Mouse (Mus musculus): ENCODE measurements at regions not wholly inside any gene's neighbourhood (a gene's known extent, or its start where the extent isn't known, plus 50 kb on each side); places are given as distances from the start of the nearest gene placed in this dataset.

DNA sequence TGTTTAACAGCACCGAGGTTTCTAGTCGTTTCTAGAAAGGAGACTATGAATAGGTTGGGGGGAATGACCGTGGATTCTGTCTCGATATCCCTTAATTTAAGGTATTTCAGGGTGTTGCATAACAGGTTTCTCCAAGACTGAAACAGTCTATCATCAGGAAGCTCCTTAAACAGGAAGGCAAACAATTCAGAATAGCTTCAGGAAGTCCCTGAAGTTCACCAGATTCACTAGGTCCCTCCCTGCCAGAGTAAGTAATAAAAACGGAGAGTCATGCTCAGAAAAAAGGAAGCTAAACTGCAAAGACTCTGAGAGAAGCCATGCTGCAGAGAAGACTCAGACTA lies 339.9 kb downstream of the Foxo1 start:
- no peak for DNase-seq (ENCODE audit: low spot score in 2 of 2)

DNA sequence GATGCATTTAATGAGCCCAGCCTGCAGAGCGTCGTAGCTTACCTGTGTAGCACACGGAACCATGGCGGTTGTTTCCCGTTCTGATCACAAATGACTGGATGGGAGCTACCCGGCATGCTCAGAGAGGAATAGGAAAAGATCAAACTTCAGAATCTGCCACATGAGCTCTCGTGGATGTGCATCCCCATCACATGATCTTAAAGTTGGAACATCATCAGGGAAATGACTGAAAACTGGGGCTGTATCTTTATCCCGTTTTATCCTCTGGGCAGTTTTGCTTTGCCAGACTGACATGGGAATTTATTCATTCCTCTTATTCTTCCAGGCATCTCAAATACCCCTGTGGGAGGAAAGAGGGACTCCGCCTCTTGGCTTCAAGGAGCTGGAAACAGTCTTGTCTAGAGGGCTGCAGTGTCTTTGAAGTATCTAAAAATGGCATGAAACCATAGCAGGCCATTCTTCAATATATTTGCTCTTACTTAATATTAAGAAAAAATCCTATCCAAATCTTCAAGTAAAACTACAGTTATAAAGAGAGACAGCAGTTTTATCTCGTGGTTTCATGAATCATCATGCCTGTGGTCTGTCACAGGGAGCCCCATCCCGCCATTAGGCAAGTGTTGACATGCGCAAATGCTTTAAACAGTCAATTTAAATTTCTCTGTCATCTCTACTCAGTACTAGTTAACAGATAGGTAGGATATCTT lies 339.4 kb downstream of the Foxo1 start:
- no peak for DNase-seq (ENCODE audit: low spot score in 2 of 2)

DNA sequence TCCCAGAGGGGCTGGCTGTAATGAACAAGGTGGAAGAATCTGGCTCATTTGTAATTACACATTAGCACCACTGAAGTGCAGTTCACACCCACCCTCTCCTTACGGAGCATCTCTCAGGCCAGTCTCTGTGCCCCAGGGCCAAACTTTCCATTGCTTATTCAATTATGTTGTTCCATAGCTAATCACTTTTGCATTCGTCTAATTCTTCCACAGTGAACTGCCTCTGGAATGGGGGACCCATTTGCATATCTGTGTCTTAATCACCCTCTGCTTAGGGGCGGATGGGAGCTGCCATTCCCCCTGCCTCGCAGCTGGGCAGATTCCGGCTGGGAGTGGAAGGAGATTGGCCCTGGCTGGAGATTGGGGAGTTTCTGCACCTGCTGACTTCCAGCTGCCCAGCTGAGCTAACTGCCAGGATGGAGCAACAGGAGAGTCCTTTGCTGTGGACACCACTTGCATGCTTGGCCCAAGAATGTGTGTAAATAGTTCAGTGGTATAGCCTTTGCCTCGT lies 337.2 kb downstream of the Foxo1 start:
- DNase-seq (ENCODE audit: low spot score in 2 of 2): no peak

DNA sequence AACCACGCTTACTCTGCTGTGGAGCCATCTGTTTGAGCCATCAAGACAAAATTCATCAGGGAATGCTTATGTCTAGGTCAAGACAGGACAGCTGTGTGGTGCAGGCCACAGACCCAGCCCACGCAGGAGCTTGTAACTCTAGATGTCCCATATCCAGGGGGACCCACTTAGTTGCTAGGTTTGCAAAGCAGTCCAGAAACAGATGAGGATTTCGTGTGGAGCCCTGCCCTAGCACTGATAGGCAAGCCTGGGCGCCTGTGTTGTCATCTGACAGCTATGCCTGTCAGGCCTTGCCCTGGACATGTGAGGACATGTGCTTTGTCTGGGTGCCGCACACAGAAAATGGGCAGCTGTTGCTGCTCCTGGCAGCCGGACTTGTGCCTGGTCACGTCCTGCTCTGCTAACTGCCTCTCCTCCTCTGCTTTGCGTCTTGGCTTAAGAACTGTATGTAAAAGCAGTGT lies 335.1 kb downstream of the Foxo1 start:
- no peak for DNase-seq (ENCODE audit: low spot score in 2 of 2)

DNA sequence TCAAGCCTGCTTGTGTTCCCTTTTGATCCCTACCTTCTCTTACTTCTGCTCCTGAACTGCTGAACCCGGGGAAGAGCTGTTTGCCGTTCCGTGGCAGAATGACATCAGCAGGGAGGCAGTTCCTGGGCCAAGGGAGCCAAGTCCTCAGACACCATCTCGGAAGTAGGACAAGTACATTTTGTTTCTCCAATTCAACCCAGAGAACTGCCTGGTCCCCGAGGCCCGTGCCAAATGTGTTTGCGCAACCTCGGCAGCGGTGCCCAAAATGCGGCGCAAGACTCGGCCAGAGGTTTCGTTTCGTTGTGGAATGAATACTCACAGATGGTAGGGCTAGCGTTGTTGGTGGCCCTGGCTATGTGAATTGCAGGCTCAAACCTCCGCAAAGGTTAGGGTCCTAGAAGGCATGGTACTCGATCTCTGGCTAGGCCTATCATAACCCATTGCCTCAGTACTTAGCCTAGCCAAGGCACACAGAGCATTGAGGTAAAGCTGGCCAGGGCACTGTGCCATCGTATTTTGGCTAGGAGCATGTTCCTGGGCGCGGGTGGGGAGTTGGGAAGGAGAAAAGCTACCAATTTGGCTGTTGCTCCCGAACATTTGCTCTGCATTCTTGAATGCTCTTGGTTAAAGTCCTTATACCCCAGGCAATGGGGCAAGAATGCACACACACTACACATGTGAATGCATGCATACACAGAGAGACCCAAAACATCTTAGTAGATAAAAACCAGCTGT lies 333.0 kb downstream of the Foxo1 start:
- peak; percentile 72 to 86 for DNase-seq (ENCODE audit: low spot score in 2 of 2)

DNA sequence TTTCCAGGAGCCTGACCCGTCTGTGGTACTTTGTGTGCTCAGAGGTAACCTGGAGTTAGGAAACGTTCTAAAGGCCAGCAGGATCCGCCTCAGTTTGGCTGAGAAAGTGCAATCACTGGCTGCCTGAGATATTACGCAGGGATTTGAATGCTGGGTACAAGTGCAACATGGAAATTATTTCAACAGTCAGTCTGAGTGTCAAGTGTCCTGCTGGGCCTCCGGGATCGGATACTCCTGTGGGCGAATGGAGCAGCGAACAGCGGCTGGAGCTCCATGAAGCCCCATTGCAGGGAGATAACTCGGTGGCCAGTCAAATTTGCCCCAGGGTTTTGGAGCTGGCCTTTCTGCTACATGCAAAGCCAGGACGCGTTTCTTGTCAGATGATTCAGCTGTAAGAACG lies 332.4 kb downstream of the Foxo1 start:
- DNase-seq (ENCODE audit: low spot score in 2 of 2): no peak

DNA sequence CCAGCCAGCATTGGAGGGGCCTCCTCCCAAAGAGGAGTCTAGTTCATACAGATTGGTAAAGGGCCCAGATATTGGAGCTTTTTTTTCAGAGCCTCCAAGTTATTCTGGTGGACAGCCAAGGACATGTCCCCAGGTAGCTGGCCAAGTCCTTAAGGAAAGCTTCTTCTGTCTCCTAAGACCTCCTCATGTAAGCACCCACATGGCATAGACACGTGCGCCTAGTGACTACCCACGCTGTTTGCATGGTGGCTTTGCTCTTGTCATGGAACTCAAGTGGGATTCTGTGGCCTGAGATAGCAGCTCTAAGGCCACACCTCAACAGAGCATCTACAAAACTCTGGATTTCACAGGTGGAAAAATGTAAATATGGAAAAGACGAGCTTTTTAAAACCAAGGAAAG lies 332.0 kb downstream of the Foxo1 start:
- no peak for DNase-seq (ENCODE audit: low spot score in 2 of 2)

DNA sequence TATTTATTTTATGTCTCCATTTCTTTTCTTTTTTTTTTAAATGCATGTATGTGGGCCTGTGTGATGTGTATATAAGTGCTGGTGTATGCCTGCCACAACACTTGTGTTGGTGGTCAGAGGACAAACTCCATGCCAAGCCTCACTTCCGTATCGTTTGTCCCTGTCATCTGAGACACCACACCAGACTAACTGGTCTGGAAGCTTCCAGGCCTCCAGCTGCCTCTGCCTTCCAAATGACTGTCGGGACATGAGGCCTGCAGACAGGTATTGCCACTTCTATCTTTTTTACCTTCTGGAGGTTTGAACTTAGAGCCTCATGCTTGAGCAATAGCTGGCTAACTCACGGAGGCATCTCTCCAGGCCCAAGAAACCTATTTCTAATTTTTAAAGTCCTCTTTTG lies 318.3 kb downstream of the Foxo1 start:
- no peak for DNase-seq (ENCODE audit: low spot score in 2 of 2)

DNA sequence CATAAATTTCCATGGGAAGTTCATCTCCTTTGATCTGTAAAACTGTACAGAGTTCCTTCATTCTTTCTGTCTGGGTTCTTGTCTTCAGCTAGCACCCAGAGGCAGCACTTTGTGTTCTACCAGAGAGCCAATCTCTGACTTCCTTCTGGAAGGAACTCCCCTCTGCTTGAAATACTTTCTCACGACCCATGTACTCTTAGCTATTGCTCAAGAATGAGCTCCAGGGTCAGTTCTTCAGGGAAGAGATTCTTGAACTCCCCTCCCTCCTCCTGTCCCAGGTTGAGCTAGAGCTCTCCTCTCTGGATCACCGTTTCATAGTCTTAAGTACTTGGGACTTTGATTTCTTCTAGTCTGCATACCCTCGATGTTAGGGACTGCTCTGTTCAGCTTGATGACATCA lies 311.8 kb downstream of the Foxo1 start:
- DNase-seq (ENCODE audit: low spot score in 2 of 2): no peak

DNA sequence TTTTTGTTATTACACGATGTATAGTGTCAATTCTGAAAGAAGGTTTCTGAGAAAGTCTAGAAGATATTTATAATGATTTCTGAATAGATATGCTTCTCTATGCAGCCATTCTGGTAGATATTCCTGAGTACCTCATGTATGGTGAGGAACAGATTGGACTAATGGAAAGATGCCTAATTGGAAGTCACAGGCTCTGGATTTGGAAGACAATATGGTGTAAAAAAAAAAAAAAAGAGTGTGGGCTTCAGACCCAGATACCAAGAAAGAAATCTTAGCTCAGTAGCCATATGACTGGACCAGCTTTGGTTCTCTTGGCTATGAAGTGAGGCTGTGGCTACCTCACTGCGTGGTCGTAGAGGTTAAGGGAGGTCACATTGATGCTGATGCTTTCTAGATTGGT lies 311.0 kb downstream of the Foxo1 start:
- peak in 1 of 2 experiments; percentile 59 for DNase-seq (ENCODE audit: low spot score in 2 of 2)

DNA sequence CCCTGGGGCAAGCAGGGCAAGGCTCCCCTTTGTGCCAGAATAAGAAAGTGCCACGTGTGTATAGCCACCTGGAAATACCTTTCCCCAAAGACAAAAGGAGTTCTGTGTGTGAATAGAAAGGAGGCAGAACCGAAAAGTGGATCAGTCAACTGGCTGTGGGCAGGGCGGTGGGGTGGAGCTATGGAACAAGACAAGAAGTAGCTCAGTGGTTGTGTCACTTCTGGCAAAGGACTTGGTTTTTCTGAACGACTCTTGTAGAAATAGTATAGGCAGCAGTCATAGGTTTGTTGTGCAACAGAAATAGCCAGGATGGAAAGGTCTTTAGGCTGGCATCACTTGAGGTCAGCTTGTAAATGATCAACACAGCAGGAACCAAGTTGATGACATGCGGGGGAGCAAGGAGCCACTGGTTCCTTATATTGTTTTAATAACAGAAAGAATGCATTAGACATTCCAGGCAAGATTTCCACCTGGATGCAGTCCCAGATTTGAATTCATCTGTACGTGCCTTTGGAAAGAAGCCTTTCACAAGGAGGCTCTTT lies 308.6 kb downstream of the Foxo1 start:
- no peak for DNase-seq (ENCODE audit: low spot score in 2 of 2)

DNA sequence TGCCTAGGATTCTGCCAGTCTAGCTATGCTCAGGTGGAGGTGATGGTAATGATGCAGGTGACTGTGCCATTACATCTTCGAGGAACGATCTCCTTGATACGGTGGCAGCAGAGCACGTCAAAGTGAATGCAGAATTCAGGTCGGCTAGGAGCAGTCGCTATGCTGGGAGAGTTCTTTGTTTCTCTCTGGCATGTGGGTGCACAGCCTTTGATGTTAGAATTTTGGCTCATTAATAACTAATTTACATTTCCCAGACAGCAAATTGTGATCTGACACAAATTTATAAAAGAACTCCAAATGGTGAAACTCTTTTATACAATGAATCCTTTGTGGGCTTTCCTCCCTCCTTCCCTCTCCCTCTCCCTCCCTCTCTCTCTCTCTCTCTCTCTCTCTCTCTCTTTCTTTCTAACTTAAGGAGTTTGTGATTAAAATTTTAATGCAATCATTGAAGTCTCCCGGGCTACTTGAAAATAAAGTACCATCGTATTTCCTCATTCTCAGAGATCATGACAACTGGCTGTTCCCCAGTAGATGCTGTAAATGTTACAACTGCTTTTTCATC lies 307.2 kb downstream of the Foxo1 start:
- DNase-seq (ENCODE audit: low spot score in 2 of 2): peak; percentile 17 to 55

DNA sequence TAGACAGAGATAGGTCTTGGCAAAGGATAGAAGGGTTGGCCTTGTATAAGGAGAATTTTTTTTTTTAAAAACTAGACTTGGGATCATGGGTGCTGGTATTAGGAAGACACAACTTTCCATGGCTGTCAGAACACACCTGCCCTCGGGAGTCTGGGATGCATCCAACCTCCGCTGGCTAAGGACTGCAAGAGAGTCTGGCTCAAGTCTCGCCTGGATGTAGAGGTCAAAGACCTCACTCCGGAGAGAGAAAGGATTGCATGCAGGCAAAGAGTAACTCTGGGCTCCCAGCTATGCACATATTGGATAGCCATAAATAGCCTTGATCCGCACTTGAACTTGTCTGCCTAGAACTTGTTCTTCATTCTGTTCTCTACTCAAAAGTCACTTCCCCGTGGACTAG lies 306.2 kb downstream of the Foxo1 start:
- no peak for DNase-seq (ENCODE audit: low spot score in 2 of 2)

DNA sequence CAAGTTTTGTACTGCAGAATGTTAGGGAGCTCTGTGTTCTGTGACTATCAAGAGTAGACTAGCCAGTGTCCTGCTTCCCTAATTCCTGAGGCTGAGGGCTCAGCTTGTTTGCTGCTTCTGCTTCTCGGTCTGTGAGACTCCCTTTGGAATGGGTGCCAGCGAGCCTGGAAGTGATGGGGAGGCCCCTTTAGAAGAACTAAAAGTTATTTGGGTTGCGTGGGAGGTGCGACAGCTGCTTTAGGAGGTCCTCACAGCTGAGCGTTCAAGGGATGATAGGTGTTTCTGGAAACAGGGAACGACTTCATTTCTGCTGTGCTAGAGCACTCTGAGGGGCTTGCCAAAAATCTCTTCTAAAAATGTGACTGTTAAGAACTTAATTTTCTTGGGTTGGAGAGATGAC lies 305.7 kb downstream of the Foxo1 start:
- peak in 1 of 2 experiments; percentile 43 for DNase-seq (ENCODE audit: low spot score in 2 of 2)

DNA sequence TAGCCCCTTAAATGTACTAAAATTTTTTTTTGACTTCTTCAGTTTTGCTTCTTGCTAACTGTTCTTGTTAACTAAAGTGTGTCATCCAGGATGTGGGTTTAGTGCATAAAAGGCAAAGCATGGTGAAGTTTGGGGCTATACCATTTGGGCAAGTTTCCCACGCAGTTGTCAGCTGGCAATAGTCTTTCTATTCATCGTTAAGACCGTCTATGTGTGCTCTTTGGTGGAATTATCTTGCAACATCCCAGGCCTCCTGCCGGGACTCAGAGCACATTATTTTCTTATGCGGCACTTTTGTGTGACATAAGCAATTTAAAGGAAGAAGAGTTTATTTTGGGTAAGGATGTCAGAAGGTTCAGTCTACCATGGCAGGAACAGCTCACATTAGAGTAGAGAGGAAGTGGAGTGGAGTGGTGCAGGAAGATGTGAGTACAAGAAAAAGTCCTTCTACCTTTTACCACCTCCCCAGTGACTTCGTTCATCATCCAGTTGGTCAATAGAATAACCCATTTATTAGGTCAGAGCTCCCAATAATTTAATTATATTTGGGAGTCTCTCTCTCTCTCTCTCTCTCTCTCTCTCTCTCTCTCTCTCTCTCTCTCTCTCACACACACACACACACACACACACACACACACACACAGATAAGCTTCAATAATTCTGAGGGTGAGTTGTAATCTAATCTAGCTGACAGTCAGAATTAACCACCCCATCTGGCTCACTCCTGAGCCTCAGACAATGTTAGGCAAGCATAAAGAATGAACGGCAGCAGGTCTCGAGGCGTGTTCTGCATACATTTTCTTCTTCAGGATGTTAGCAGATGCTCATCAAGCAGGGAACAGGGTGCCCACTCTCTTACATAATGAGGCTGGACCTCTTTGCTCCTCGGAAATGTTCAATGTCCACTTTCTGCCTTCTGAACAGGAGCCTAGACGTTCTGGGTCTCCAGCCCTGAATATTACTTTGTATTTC lies 304.7 kb downstream of the Foxo1 start:
- DNase-seq (ENCODE audit: low spot score in 2 of 2): no peak

DNA sequence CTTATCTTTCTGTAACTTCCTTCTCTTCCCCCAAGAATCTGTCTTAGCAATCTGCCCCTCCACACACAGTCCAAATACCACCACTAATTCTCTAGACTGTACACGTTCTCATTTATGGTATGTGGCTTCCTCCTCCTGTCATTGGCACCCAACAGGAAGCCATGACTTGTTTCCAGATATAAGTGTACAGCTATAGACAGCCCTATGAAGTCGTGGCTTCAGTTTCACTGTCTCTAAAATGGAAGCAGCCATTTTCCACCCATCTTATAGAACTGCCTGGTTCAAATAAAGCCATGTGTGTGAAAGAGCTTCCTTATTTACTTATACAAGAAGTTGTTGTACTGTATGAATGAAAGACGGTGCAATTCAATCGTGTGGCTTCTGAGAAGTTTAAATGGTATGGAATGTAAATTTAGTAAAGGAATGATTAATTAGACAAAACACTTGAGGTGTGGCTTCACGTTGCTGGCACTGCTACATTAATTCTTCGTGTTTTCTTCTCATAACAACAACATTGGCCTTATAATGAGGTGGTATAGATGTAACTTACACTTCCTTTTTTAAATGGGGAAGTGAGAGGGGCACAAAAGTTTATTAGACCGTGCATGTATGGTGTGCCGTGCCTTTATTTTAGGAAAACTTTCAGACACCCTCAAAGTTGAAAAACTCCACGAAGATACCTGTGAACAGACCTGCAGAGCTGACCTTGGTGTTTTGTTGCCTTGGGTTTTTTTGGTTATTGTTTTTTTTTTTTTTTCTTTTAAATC lies 299.7 kb downstream of the Foxo1 start:
- no peak for DNase-seq (ENCODE audit: low spot score in 2 of 2)

DNA sequence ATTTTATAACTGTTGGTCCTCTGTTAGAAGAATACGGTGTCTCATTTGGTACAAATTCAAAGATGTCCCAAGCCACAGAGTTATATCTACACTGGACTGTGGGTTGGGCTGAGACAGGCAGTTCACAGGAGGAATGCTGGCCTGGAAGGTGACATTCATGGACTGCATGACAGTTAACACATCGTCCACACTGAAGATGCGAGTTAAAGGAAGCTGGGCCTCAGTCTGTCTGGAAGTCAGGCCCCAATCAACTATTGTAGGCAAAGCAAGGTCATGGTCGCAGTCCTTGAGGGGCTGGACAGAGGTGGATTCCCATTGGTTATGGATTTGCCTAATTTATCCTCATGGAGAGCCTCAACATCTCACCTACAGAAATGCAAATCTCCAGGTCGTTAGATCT lies 295.5 kb downstream of the Foxo1 start:
- no peak for DNase-seq (ENCODE audit: low spot score in 2 of 2)

DNA sequence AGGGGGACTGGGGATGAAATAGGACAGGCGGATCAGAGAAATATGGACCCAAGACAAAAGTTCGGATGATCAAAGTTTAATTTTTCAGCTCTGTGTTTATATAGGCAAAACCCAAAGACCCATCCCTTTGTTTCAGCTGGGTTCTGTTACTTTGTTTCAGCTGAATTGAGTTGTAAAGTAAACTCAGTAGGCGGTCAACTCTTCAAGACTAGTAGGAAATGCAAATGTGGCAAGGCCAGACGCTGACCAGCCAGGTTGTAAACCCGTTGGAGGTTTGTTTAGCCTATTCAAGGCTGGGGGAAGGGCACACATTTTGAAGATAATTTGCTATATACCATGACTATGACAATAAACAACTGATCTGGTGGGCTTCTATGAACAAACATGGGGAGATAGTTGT lies 294.7 kb downstream of the Foxo1 start:
- no peak for DNase-seq (ENCODE audit: low spot score in 2 of 2)

DNA sequence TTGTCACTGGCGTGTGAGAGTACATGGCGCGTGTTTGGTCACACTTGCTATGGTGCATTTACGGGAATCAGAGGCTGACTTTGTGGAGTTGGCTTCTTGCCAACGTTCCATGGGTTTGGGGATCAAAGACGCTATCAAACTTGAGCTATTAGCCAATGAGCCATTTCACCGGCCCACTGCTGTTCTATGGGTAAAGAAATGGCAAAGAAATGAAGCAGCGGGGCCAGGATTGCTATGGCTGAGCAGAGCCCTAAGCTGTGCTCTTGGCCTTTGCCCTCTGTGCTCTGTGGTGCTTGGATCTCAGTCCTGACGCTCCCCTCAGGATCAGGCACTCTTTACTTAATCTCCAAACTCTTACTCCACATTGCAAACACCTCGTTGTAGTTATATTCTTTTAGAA lies 291.3 kb downstream of the Foxo1 start:
- no peak for DNase-seq (ENCODE audit: low spot score in 2 of 2)

DNA sequence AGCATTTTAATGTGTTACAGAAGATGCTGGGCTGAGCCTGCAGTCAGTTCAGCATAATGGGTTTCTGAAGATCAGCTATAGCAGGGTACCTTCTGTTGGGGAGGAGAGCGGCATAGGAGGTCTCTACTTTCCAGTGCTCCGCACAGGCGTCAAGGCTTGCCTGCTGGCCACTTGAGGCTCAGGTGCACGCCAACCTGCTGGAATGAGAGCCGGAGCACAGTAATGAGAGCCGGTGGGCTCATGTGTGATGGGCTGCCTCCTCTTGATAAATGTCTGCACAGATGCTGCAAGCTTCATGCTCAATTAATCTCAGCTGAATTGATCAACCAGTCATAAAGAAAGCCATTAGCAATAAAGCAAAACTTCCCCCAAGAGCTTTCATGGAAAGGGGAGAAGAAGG lies 290.6 kb downstream of the Foxo1 start:
- no peak for DNase-seq (ENCODE audit: low spot score in 2 of 2)
